Mouse (Mus musculus) thymus, postnatal 4 days (tissue): Measurements from ENCODE around the gene 6030468B19Rik.
A peak's percentile ranks its signal among the peaks of the same experiment; 100 is the strongest.
"Not testable (repeated sequence)": the region's sequence is repeated elsewhere in the genome, so short reads cannot be mapped to it uniquely, and the experiment has no call there.

ENCODE experiments used
- DNase-seq: peaks from one replicate; pipeline ENCODE4 v3.0.0; 2021

The 6030468B19Rik gene

GRCm38 (mm10) chr11:117829671-117830215 is 32.3 kb downstream of the 6030468B19Rik start:
- no peak for DNase-seq

- no peak for DNase-seq
These were observed 32.9 kb downstream of the 6030468B19Rik start for GRCm38 (mm10) chr11:117830401-117830800.

- peak; percentile 98 for DNase-seq
These were observed 34.9 kb downstream of the 6030468B19Rik start for GRCm38 (mm10) chr11:117832086-117832969.

- DNase-seq: not testable (repeated sequence)
These were observed 36.0 kb downstream of the 6030468B19Rik start for GRCm38 (mm10) chr11:117833509-117833908.

GRCm38 (mm10) chr11:117834086-117834485 is 36.6 kb downstream of the 6030468B19Rik start:
- no peak for DNase-seq

GRCm38 (mm10) chr11:117836306-117836705 is 38.8 kb downstream of the 6030468B19Rik start:
- no peak for DNase-seq

- DNase-seq: no peak
These were observed 41.1 kb downstream of the 6030468B19Rik start for GRCm38 (mm10) chr11:117838572-117838971.

GRCm38 (mm10) chr11:117839021-117839420 is 41.6 kb downstream of the 6030468B19Rik start:
- DNase-seq: no peak

- DNase-seq: no peak
These were observed 43.5 kb downstream of the 6030468B19Rik start for GRCm38 (mm10) chr11:117840910-117841309.

- no peak for DNase-seq
These were observed 46.0 kb downstream of the 6030468B19Rik start for GRCm38 (mm10) chr11:117843434-117843833.

- no peak for DNase-seq
These were observed 47.5 kb downstream of the 6030468B19Rik start for GRCm38 (mm10) chr11:117844997-117845396.

- DNase-seq: no peak
These were observed 48.2 kb downstream of the 6030468B19Rik start for GRCm38 (mm10) chr11:117845651-117846050.

- DNase-seq: no peak
These were observed 49.2 kb downstream of the 6030468B19Rik start for GRCm38 (mm10) chr11:117846640-117847039.

- DNase-seq: no peak
These were observed 50.2 kb downstream of the 6030468B19Rik start for GRCm38 (mm10) chr11:117847593-117848215.

GRCm38 (mm10) chr11:117848271-117848984 is 51.0 kb downstream of the 6030468B19Rik start:
- peak; percentile 71 for DNase-seq

- DNase-seq: peak; percentile 99
These were observed 51.7 kb downstream of the 6030468B19Rik start, which contains the start of gene Birc5 for GRCm38 (mm10) chr11:117848985-117849671. Gene Birc5 (plus strand): TSS chr11:117849251.

- DNase-seq: no peak
These were observed 55.4 kb downstream of the 6030468B19Rik start for GRCm38 (mm10) chr11:117852875-117853274.

GRCm38 (mm10) chr11:117854241-117854640 is 56.8 kb downstream of the 6030468B19Rik start:
- no peak for DNase-seq

GRCm38 (mm10) chr11:117855360-117855759 is 57.9 kb downstream of the 6030468B19Rik start:
- DNase-seq: no peak

- DNase-seq: no peak
These were observed 58.5 kb downstream of the 6030468B19Rik start for GRCm38 (mm10) chr11:117855975-117856374.
